Mouse (Mus musculus): ENCODE measurements around the gene Dgkh. TPM values are rescaled to one million over a fixed set of nuclear protein-coding genes. Genes with fewer than 3 reads are reported as not detected.
A peak's percentile ranks its signal among the peaks of the same experiment; 100 is the strongest.
"Not testable (repeated sequence)": the region's sequence is repeated elsewhere in the genome, so short reads cannot be mapped to it uniquely, and the experiment has no call there.

The Dgkh gene
- polyA plus RNA-seq, 1 experiment from 2014 or later = 2.3 TPM

DNA sequence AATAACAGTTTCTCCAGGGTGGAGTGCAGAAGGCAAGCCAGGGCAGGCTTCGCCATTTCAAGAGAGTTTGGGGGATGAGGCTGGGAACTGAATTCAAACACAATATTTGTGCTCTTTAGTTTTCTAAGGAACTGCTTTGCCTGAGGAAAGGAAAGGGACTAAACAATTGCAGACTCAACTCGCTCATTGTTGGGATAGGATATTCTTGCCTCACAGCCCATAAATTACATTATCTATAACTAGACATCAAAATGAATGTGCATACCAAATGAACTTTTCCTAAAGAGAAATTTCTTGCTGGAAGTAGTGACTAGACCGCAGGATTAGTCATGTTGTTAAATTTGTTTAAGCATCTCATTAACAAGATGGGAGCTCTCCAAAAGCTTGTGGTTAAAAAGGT, 14.9 kb upstream of the Dgkh start:
- DNase-seq (ENCODE audit: low read depth, low spot score) (no peak), ATAC-seq (no peak)
- in situ Hi-C loops (cut with MboI; ENCODE audit: low pct_unique_long_range_greater_than_20kb) = no loop called here
- CTCF ChIA-PET = interaction anchor here (0.7 kb wide), 1 partner anchor 319 kb away, joined by 3 read pairs; no protein-coding TSS in a partner anchor
- no peak for TF ChIP-seq CTCF (IDR thresholded peaks at IDR 0.05)
- no peaks in the 10 kb centered on the region for H3K27me3 ChIP-seq
- POLR2A ChIA-PET = no interaction called here

DNA sequence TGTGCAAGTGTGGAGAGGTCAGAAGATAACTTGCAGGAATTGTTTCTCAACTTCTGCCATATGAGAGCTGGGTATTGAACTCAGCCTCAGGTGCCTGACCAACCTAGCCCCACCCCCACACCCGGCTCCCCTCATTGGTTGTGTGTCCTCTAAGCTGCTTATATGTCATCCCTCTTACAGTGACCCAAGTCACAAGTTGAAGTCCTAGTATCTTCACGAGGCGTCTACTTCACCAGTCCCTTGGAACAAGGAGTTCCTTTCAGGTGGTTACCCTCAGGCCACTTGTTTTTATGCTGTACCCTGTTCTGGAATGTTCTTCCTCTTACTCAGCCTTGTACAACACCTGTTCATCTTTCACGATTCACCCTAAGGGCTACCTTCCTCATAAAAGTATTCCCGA, 2.0 kb upstream of the Dgkh start:
- POLR2A ChIA-PET = no interaction called here
- TF ChIP-seq CTCF (IDR thresholded peaks at IDR 0.05) = no peak
- H3K27me3 ChIP-seq = no peaks in the 10 kb centered on the region
- in situ Hi-C loops (cut with MboI; ENCODE audit: low pct_unique_long_range_greater_than_20kb) = loop anchor here (5.0 kb wide), 1 partner anchor 113 kb away; the partner anchor contains the start of gene Vwa8
- DNase-seq (ENCODE audit: low read depth, low spot score) (no peak), ATAC-seq (no peak)
- CTCF ChIA-PET = no interaction called here

DNA sequence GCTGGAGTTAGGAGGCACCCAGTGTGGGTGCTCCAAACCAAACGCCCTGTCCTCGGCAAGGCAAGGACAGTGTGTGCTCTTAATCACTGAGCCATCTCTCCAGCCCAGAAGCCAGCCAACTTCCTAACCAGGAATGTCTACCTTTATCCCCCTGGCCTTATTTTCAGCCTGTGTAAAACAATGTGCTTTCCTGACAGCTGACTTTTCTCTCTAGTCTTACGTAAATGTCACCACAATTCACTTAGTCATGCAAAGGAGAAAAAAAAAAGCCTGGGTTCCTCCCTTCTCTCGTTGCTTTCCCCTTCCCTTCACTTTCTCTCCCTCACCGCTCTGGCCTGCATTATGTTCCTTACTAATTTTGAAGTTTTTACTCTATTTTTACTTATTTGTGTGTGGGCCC, 1.6 kb upstream of the Dgkh start:
- in situ Hi-C loops (cut with MboI; ENCODE audit: low pct_unique_long_range_greater_than_20kb) = loop anchor here (5.0 kb wide), 1 partner anchor 113 kb away; the partner anchor contains the start of gene Vwa8
- ATAC-seq; CTCF ChIA-PET; H3K27me3 ChIP-seq; POLR2A ChIA-PET; DNase-seq (ENCODE audit: low read depth, low spot score): not testable (repeated sequence)

DNA sequence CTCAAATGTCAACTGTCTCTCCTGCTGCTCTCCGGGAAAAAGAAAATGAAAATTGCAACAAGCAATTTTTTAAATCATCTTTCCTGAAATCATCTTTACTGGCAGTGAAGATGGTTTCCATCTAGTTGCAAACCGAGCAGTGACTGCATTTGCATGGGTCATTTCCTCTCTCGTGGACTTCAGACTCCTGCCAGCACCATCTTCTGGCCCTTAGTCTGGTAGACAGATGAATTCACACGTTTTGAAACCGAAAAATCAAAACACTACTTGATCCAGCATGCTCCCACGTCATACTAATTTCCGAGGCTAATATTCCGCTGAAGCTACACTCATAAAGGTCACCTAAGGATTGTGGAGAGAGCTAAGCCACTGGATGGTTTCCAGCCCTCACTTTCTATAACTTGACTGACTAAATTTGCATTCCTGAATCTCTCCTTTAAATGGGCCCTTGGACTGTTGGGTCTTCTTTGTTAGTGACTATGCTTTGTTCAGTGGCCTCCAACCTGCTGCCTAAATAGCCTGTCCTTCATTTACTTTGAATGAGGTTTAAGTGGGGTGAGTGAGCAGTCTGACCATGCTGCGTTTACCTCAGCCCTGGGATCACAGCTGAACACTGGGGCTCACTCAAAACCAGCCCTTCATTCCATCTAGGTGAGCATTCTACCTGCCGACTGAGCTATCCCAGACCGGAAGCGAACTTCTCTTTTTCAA, 945 bp upstream of the Dgkh start:
- in situ Hi-C loops (cut with MboI; ENCODE audit: low pct_unique_long_range_greater_than_20kb) = loop anchor here (5.0 kb wide), 1 partner anchor 114 kb away; the partner anchor contains the start of gene Vwa8
- ChIA-PET POLR2A (no interaction called here), CTCF (interaction anchor here (1.4 kb wide), 1 partner anchor 239 kb away, joined by 3 read pairs; no protein-coding TSS in a partner anchor)
- no peak for TF ChIP-seq CTCF (IDR thresholded peaks at IDR 0.05)
- no peak for DNase-seq (ENCODE audit: low read depth, low spot score)
- no peaks in the 10 kb centered on the region for H3K27me3 ChIP-seq
- ATAC-seq = no peak

DNA sequence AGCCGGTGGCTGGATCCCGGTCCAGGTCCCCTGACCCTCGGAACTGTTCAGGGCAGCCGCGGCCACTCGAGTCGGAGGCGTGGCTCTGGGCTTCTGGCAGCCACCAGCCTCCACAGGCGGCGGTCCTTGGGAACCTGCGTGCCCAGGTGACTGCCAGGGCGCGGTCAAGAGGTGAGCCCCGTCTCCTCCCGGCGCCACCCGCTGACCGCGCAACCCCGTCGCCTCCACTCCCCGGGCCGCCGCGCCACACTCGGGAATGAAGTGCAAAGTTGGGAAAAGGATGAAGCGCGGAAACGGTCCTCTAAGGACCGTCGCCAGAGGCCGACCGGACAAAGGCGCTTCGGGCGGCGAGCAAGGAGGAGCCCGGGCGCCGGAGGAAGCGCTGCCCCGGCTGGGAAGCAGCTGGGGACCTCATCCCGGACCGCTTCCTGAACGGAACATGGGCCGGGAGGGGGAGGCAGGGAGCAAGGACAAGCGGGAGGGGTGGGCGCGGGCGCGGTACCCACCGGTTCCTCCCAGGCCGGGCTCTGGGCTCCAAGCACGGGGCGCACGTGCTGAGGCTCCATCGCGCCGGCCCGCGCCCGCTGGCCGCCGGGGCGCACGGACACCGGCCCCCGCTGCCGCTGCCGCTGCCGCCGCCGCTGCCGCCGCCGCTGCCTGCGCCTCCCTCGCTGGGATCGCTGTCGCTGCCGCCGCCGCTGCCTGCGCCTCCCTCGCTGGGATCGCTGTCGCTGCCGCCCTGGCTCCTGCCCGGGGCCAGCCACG, 542 bp downstream of the Dgkh start:
- POLR2A ChIA-PET = no interaction called here
- TF ChIP-seq CTCF (IDR thresholded peaks at IDR 0.05) = no peak
- DNase-seq (ENCODE audit: low read depth, low spot score) (no peak), ATAC-seq (no peak)
- in situ Hi-C loops (cut with MboI; ENCODE audit: low pct_unique_long_range_greater_than_20kb) = loop anchor here (5.0 kb wide), 1 partner anchor 115 kb away; the partner anchor contains the start of gene Vwa8
- CTCF ChIA-PET = no interaction called here
- no peaks in the 10 kb centered on the region for H3K27me3 ChIP-seq

DNA sequence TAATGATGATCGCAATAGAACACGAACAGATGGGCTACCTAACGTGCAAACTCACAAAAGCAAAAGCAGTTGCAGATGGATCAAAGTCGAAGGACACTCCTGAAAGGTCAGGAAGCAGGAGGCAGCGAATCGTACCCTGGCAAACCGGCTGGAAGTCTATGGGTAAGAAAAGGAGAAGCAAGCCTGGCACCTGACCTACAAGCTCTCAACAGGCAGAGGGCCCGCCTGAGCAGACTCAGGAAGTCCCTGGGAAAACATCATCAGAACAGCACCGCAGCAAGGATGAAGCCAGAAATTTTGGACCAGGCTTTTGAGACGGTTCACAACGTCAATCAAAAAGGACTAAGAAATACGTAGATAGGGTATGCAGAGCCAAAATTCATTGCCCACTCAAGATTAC, 1.3 kb downstream of the Dgkh start:
- in situ Hi-C loops (cut with MboI; ENCODE audit: low pct_unique_long_range_greater_than_20kb) = loop anchor here (5.0 kb wide), 1 partner anchor 116 kb away; the partner anchor contains the start of gene Vwa8
- CTCF ChIA-PET = interaction anchor here (1.1 kb wide), 1 partner anchor 39 kb away, joined by 3 read pairs; no protein-coding TSS in a partner anchor
- POLR2A ChIA-PET = no interaction called here
- H3K27me3 ChIP-seq = no peaks in the 10 kb centered on the region
- no peak for DNase-seq (ENCODE audit: low read depth, low spot score)
- no peak for TF ChIP-seq CTCF (IDR thresholded peaks at IDR 0.05)
- no peak for ATAC-seq

DNA sequence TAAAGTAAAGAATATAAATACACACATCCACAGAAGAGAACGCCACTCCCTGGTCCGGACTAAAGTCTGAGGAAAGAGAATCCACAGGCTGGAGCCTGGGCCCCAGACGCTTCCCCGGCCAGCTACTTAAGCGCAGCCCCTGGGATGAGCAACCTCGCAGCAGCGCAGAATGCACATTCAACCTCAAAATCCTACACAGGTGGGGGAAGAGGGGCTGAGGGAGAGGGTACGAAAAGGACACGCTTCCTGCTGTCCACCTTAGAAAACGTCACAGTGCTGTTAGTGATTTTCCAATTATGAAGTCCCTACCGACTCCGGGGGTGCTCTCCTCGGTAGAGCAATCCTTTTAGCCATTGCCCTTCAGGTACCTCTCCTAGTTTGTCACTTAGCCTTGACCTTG, 6.6 kb downstream of the Dgkh start:
- H3K27me3 ChIP-seq = no peaks in the 10 kb centered on the region
- TF ChIP-seq CTCF (IDR thresholded peaks at IDR 0.05) = no peak
- ChIA-PET CTCF (interaction anchor here (1.0 to 1.4 kb wide), 3 partner anchors 26 to 381 kb away, joined by 3 to 4 read pairs (median 3); no protein-coding TSS in a partner anchor), POLR2A (no interaction called here)
- ATAC-seq = no peak
- in situ Hi-C loops (cut with MboI; ENCODE audit: low pct_unique_long_range_greater_than_20kb) = no loop called here
- DNase-seq (ENCODE audit: low read depth, low spot score) = no peak

DNA sequence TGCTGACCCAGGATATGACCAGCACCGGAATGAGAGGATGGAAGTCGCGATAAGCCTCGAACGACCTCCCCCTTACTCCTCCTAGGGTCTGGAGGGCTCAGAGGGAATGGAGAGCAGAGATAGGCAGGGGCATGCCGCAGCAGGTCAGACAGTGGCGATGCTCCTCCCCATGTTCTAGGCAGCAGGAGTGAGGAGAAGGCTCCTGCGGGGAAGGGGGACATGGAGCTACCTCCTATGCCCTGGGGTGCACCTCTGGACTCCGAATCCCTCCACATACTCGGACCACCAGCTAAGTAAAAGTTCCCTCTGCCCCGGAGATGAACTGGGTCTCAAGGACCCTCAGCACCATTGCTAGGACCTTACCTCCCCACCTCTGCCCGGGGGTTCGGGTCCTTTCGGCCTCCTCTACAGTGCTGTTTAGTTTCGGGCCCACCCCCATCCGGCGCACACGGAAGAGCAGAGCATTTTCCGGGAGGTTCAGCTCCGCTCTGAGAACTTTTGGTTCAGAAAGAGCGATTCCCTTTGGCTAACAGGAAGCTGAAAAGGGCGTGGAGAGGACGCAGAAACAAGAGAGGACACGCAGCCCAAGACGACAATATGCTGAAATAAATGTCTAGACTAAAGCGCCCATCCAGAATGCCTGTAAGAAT, 7.1 kb downstream of the Dgkh start:
- no peak for DNase-seq (ENCODE audit: low read depth, low spot score)
- in situ Hi-C loops (cut with MboI; ENCODE audit: low pct_unique_long_range_greater_than_20kb) = no loop called here
- CTCF ChIA-PET = interaction anchor here (1.0 to 1.4 kb wide), 3 partner anchors 26 to 382 kb away, joined by 3 to 4 read pairs (median 3); no protein-coding TSS in a partner anchor

DNA sequence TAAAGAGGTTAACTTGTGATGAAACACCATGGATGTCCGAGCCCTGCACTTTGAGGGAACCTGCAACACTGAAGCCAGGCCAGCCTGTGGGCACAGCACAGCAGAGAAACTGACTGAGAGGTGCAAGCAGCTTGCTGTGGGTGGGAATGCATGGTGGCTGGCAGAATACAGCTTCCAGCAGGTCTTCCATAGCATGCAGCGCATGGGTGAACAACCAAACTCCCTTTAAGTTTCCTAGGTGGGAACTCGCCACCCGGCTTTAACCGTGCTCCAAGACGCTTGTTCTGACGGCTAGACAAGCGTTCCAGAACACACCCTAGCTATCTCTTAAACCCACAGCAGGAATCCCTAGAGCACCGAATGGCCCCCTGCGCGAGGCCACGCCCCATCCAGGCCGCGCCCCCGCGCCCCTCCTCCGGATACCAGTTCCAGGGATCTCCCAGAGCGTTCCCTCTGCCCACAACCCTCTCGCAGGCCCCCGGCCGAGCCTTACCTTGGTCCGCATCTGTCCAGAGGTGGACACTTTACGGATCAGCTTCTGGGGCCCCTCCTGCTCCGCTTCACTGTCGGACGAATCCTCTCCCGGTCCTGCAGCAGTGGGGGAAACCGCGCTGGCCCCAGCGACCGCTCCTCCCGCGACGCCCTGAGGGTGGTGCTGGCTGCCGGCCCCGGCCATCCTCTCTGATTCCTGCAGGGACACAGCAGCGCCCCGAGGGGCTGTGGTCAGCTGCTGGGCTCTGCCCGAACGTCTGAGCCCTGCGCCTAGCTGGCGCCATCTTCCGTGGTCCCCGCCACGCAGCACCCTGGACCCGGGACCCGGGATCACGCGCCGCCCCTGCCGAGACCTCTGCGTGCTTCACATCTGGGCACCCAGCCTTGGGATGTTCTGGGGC, 7.9 kb downstream of the Dgkh start:
- no peak for DNase-seq (ENCODE audit: low read depth, low spot score)
- ChIA-PET POLR2A (no interaction called here), CTCF (interaction anchor here (0.8 to 1.4 kb wide), 3 partner anchors 24 to 383 kb away, joined by 3 to 5 read pairs (median 4); no protein-coding TSS in a partner anchor)
- peak; percentile 85 for ATAC-seq
- no peaks in the 10 kb centered on the region for H3K27me3 ChIP-seq
- TF ChIP-seq CTCF (IDR thresholded peaks at IDR 0.05) = no peak
- in situ Hi-C loops (cut with MboI; ENCODE audit: low pct_unique_long_range_greater_than_20kb) = no loop called here

More for the DNA sequence above, 7.1 kb downstream of the Dgkh start:
- POLR2A ChIA-PET = no interaction called here
- no peak for ATAC-seq
- TF ChIP-seq CTCF (IDR thresholded peaks at IDR 0.05) = no peak
- H3K27me3 ChIP-seq = no peaks in the 10 kb centered on the region

DNA sequence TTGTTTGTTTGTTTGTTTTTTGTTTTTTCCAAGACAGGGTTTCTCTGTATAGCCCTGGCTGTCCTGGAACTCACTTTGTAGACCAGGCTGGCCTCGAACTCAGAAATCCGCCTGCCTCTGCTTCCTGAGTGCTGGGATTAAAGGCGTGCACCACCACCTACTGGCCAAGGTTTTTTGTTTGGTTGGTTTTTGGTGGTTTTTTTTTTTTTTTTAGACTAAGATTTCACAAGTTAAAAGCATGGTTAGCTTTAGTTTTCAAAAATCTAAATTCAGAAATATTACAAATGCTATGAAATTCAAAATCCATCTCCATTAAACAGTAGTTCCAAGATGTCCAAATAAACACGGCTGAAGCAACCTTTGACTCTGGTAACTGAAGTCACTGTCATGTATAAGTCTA, 8.9 kb downstream of the Dgkh start:
- H3K27me3 ChIP-seq; DNase-seq (ENCODE audit: low read depth, low spot score); ATAC-seq; POLR2A ChIA-PET; CTCF ChIA-PET; in situ Hi-C loops (cut with MboI; ENCODE audit: low pct_unique_long_range_greater_than_20kb): not testable (repeated sequence)
